Mouse (Mus musculus): ENCODE measurements around the gene Epb41l5. TPM values are rescaled to one million over a fixed set of nuclear protein-coding genes. Genes with fewer than 3 reads are reported as not detected.

Epb41l5 gene
- polyA plus RNA-seq, 1 experiment: 33.3 TPM

- no peak for TF ChIP-seq CTCF (conservative IDR thresholded peaks at IDR 0.05; ENCODE audit: insufficient read depth, insufficient read length, low read depth, low read length)
- peak; percentile 87 for DNase-seq
- H3K36me3 ChIP-seq (ENCODE audit: control insufficient read depth, insufficient read depth, low read length): peaks cover 6% of the 10 kb centered on the region
- peaks cover 32% of the 10 kb centered on the region for H3K4me1 ChIP-seq (ENCODE audit: control insufficient read depth, insufficient read depth, low read length)
- peak overlapping the region; percentile 93 for H3K27ac ChIP-seq (ENCODE audit: insufficient read depth, low read depth, low read length)
- H3K4me3 ChIP-seq (ENCODE audit: insufficient read depth, low read depth, low read length): no peak overlapping the region; the same call in 1 of the 2 replicates
- H3K27me3 ChIP-seq (replicated peaks; ENCODE audit: control insufficient read depth, insufficient read depth, low read length): no peaks in the 10 kb centered on the region
- 47% methylated on average over 6 of the region's 6 CpGs for WGBS
Observed at GRCm38 (mm10) chr1:119637188-119638023, 11.4 kb downstream of the Epb41l5 start.

- H3K36me3 ChIP-seq (ENCODE audit: control insufficient read depth, insufficient read depth, low read length): peaks cover 8% of the 10 kb centered on the region
- H3K4me1 ChIP-seq (ENCODE audit: control insufficient read depth, insufficient read depth, low read length): peaks cover 20% of the 10 kb centered on the region
- DNase-seq: no peak
- H3K27ac ChIP-seq (ENCODE audit: insufficient read depth, low read depth, low read length): no peak overlapping the region
- H3K27me3 ChIP-seq (replicated peaks; ENCODE audit: control insufficient read depth, insufficient read depth, low read length): no peaks in the 10 kb centered on the region
- WGBS: 64% methylated on average over 3 of the region's 3 CpGs
- TF ChIP-seq POLR2A (IDR thresholded peaks at IDR 0.05; ENCODE audit: low read depth, low read length): no peak
- no peak for TF ChIP-seq CTCF (conservative IDR thresholded peaks at IDR 0.05; ENCODE audit: insufficient read depth, insufficient read length, low read depth, low read length)
- H3K4me3 ChIP-seq (ENCODE audit: insufficient read depth, low read depth, low read length): no peak overlapping the region
Observed at GRCm38 (mm10) chr1:119634746-119635145, 14.1 kb downstream of the Epb41l5 start.

DNA sequence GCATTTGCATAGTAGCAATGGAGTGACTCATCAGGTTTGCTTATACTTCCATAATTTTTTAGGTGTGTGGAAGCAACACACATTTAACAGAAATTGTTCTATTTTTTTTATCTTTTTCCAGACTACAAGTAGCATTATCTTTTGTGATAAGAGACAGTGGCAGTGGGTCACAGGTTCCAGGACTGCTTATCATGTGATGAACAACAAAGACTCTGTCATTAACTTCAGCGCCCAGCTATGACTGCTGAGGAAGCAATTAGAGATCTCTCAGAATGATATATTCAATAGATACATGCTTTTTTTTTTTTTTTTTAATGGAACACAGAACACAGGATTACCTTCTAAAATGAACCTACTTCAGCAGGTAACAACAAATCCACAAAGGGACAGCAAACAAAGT, 18.4 kb downstream of the Epb41l5 start:
- DNase-seq: no peak
- H3K4me1 ChIP-seq (ENCODE audit: control insufficient read depth, insufficient read depth, low read length): peaks cover 2% of the 10 kb centered on the region; the same call in 1 of the 2 replicates
- TF ChIP-seq POLR2A (IDR thresholded peaks at IDR 0.05; ENCODE audit: low read depth, low read length) (no peak), CTCF (conservative IDR thresholded peaks at IDR 0.05; ENCODE audit: insufficient read depth, insufficient read length, low read depth, low read length) (no peak)
- 52% methylated on average over 1 of the region's 1 CpGs for WGBS
- H3K27me3 ChIP-seq (replicated peaks; ENCODE audit: control insufficient read depth, insufficient read depth, low read length): no peaks in the 10 kb centered on the region
- no peak overlapping the region for H3K27ac ChIP-seq (ENCODE audit: insufficient read depth, low read depth, low read length)
- no peak overlapping the region for H3K4me3 ChIP-seq (ENCODE audit: insufficient read depth, low read depth, low read length)
- H3K36me3 ChIP-seq (ENCODE audit: control insufficient read depth, insufficient read depth, low read length): peaks cover 6% of the 10 kb centered on the region; the same call in 1 of the 2 replicates

GRCm38 (mm10) chr1:119626837-119627236, 22.0 kb downstream of the Epb41l5 start:
- H3K27ac ChIP-seq (ENCODE audit: insufficient read depth, low read depth, low read length): peak overlapping the region; percentile 45; the same call in 1 of the 2 replicates

GRCm38 (mm10) chr1:119624444-119624843, 24.4 kb downstream of the Epb41l5 start:
- DNase-seq: no peak
- Histone ChIP-seq H3K4me3 (ENCODE audit: insufficient read depth, low read depth, low read length) (no peak overlapping the region), H3K4me1 (ENCODE audit: control insufficient read depth, insufficient read depth, low read length) (peaks cover 3% of the 10 kb centered on the region; the same call in 1 of the 2 replicates), H3K36me3 (ENCODE audit: control insufficient read depth, insufficient read depth, low read length) (peaks cover 6% of the 10 kb centered on the region), H3K27ac (ENCODE audit: insufficient read depth, low read depth, low read length) (peak overlapping the region; percentile 16; the same call in 1 of the 2 replicates), H3K27me3 (replicated peaks; ENCODE audit: control insufficient read depth, insufficient read depth, low read length) (no peaks in the 10 kb centered on the region)
- whole genome bisulfite sequencing: 47% methylated on average over 2 of the region's 2 CpGs
- TF ChIP-seq POLR2A (IDR thresholded peaks at IDR 0.05; ENCODE audit: low read depth, low read length) (no peak), CTCF (conservative IDR thresholded peaks at IDR 0.05; ENCODE audit: insufficient read depth, insufficient read length, low read depth, low read length) (no peak)

More at GRCm38 (mm10) chr1:119626837-119627236, 22.0 kb downstream of the Epb41l5 start:
- H3K36me3 ChIP-seq (ENCODE audit: control insufficient read depth, insufficient read depth, low read length): peaks cover 3% of the 10 kb centered on the region; the same call in 1 of the 2 replicates
- TF ChIP-seq POLR2A (IDR thresholded peaks at IDR 0.05; ENCODE audit: low read depth, low read length) (no peak), CTCF (conservative IDR thresholded peaks at IDR 0.05; ENCODE audit: insufficient read depth, insufficient read length, low read depth, low read length) (no peak)
- DNase-seq: peak; percentile 27
- H3K27me3 ChIP-seq (replicated peaks; ENCODE audit: control insufficient read depth, insufficient read depth, low read length): no peaks in the 10 kb centered on the region
- no peak overlapping the region for H3K4me3 ChIP-seq (ENCODE audit: insufficient read depth, low read depth, low read length)
- H3K4me1 ChIP-seq (ENCODE audit: control insufficient read depth, insufficient read depth, low read length): peaks cover 5% of the 10 kb centered on the region; the same call in 1 of the 2 replicates
- 43% methylated on average over 4 of the region's 4 CpGs for WGBS

- Histone ChIP-seq H3K4me1 (ENCODE audit: control insufficient read depth, insufficient read depth, low read length) (peaks cover 11% of the 10 kb centered on the region), H3K4me3 (ENCODE audit: insufficient read depth, low read depth, low read length) (no peak overlapping the region), H3K27ac (ENCODE audit: insufficient read depth, low read depth, low read length) (no peak overlapping the region), H3K36me3 (ENCODE audit: control insufficient read depth, insufficient read depth, low read length) (peaks cover 4% of the 10 kb centered on the region; the same call in 1 of the 2 replicates), H3K27me3 (replicated peaks; ENCODE audit: control insufficient read depth, insufficient read depth, low read length) (no peaks in the 10 kb centered on the region)
- DNase-seq: no peak
- no peak for TF ChIP-seq POLR2A (IDR thresholded peaks at IDR 0.05; ENCODE audit: low read depth, low read length)
- TF ChIP-seq CTCF (conservative IDR thresholded peaks at IDR 0.05; ENCODE audit: insufficient read depth, insufficient read length, low read depth, low read length): no peak
- 83% methylated on average over 3 of the region's 3 CpGs for WGBS
Observed at GRCm38 (mm10) chr1:119605396-119605795, 43.4 kb downstream of the Epb41l5 start.

DNA sequence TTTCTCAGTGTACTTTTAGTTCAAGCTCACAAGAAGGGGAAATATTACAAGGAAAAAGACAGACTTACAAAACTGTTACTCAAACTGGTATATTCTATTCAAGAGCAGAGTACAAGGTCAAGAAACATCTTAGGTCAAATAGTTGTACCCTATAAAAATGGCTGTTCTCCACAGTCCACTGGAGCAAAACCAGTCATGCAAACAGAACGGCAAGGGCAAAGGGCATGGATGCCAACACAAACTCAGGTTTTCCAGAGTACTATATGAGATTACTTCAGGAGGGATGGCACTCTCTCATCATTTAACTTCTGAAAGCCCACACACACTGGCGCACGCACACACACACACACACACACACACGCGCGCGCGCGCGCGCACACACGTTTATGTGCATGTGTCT, 46.4 kb downstream of the Epb41l5 start:
- H3K36me3 ChIP-seq (ENCODE audit: control insufficient read depth, insufficient read depth, low read length): peaks cover 4% of the 10 kb centered on the region; the same call in 1 of the 2 replicates
- peak overlapping the region; percentile 95 for H3K27ac ChIP-seq (ENCODE audit: insufficient read depth, low read depth, low read length)
- no peak overlapping the region for H3K4me3 ChIP-seq (ENCODE audit: insufficient read depth, low read depth, low read length)
- peak; percentile 94 for DNase-seq
- no peaks in the 10 kb centered on the region for H3K27me3 ChIP-seq (replicated peaks; ENCODE audit: control insufficient read depth, insufficient read depth, low read length)
- WGBS: 78% methylated on average over 12 of the region's 12 CpGs
- TF ChIP-seq POLR2A (IDR thresholded peaks at IDR 0.05; ENCODE audit: low read depth, low read length) (no peak), CTCF (conservative IDR thresholded peaks at IDR 0.05; ENCODE audit: insufficient read depth, insufficient read length, low read depth, low read length) (no peak)
- peaks cover 11% of the 10 kb centered on the region for H3K4me1 ChIP-seq (ENCODE audit: control insufficient read depth, insufficient read depth, low read length)

Data from kidney, adult 2 months (tissue).